Mouse (Mus musculus) c-Kit-positive CD71-positive TER-119-negative erythroid progenitor cells, embryonic 14.5 days (primary cell): ENCODE results near the gene Ppargc1a.

Source experiments
- DNase-seq: peaks from one replicate; pipeline ENCODE4 v3.0.0-alpha.2; 2013; ENCODE audit warnings: low read depth

The Ppargc1a gene

GRCm38 (mm10) chr5:51567659-51568058 is at the start of gene Ppargc1a:
Gene Ppargc1a (minus strand): TSS chr5:51567726.
- DNase-seq: no peak

- no peak for DNase-seq
Measured at GRCm38 (mm10) chr5:51616877-51617276, 49.4 kb upstream of the Ppargc1a start.

- no peak for DNase-seq
Measured at GRCm38 (mm10) chr5:51612049-51612448, 44.5 kb upstream of the Ppargc1a start.

- no peak for DNase-seq
Measured at GRCm38 (mm10) chr5:51607686-51608480, 40.4 kb upstream of the Ppargc1a start.

GRCm38 (mm10) chr5:51599549-51599948 is 32.0 kb upstream of the Ppargc1a start:
- no peak for DNase-seq

- DNase-seq: no peak
Measured at GRCm38 (mm10) chr5:51595644-51596043, 28.1 kb upstream of the Ppargc1a start.

GRCm38 (mm10) chr5:51592206-51592605 is 24.7 kb upstream of the Ppargc1a start:
- no peak for DNase-seq

GRCm38 (mm10) chr5:51591537-51592154 is 24.1 kb upstream of the Ppargc1a start:
- no peak for DNase-seq

GRCm38 (mm10) chr5:51586187-51586586 is 18.7 kb upstream of the Ppargc1a start:
- no peak for DNase-seq

GRCm38 (mm10) chr5:51584987-51585386 is 17.5 kb upstream of the Ppargc1a start:
- no peak for DNase-seq

GRCm38 (mm10) chr5:51584186-51584585 is 16.7 kb upstream of the Ppargc1a start:
- no peak for DNase-seq

GRCm38 (mm10) chr5:51583632-51584031 is 16.1 kb upstream of the Ppargc1a start:
- no peak for DNase-seq

- DNase-seq: no peak
Measured at GRCm38 (mm10) chr5:51583030-51583429, 15.5 kb upstream of the Ppargc1a start.

GRCm38 (mm10) chr5:51582618-51583017 is 15.1 kb upstream of the Ppargc1a start:
- no peak for DNase-seq

- DNase-seq: no peak
Measured at GRCm38 (mm10) chr5:51577594-51577993, 10.1 kb upstream of the Ppargc1a start.

- no peak for DNase-seq
Measured at GRCm38 (mm10) chr5:51573770-51574169, 6.2 kb upstream of the Ppargc1a start.

- DNase-seq: no peak
Measured at GRCm38 (mm10) chr5:51568198-51568690, 718 bp upstream of the Ppargc1a start.

- no peak for DNase-seq
Measured at GRCm38 (mm10) chr5:51565672-51566071, 1.9 kb downstream of the Ppargc1a start.

GRCm38 (mm10) chr5:51565038-51565437 is 2.5 kb downstream of the Ppargc1a start:
- no peak for DNase-seq

GRCm38 (mm10) chr5:51563574-51563973 is 4.0 kb downstream of the Ppargc1a start:
- no peak for DNase-seq

- no peak for DNase-seq
Measured at GRCm38 (mm10) chr5:51557607-51558278, 9.8 kb downstream of the Ppargc1a start.

- DNase-seq: no peak
Measured at GRCm38 (mm10) chr5:51553671-51554070, 13.9 kb downstream of the Ppargc1a start.

GRCm38 (mm10) chr5:51553251-51553650 is 14.3 kb downstream of the Ppargc1a start:
- no peak for DNase-seq
